Mouse (Mus musculus): ENCODE measurements around the gene Enkd1. TPM values are rescaled to one million over a fixed set of nuclear protein-coding genes. Genes with fewer than 3 reads are reported as not detected.

Enkd1 gene
- total RNA-seq (2021): 10 to 100 TPM in 1 of 2 experiments, 1 to 10 TPM in 1; 10.0 to 12.3 TPM
- long read RNA-seq, experiment 1, partial matches to known transcripts: 2 of 9 reads
- long read RNA-seq, experiment 1, other reads (novel, unspliced or antisense): 7 of 9 reads
- long read RNA-seq, experiment 2, partial matches to known transcripts: 1 of 12 reads
- long read RNA-seq, experiment 2, other reads (novel, unspliced or antisense): 10 of 12 reads

- DNase-seq (ENCODE audit: low spot score in 2 of 2): peak; percentile 91 to 96
- intact Hi-C loops (cut with DNase I): no loop called here
Measured at GRCm38 (mm10) chr8:105707498-105708403, at the start of gene Enkd1, which contains the start of gene 4933405L10Rik. Gene Enkd1 (minus strand): TSS chr8:105708210. Gene 4933405L10Rik (plus strand): TSS chr8:105707655.

DNA sequence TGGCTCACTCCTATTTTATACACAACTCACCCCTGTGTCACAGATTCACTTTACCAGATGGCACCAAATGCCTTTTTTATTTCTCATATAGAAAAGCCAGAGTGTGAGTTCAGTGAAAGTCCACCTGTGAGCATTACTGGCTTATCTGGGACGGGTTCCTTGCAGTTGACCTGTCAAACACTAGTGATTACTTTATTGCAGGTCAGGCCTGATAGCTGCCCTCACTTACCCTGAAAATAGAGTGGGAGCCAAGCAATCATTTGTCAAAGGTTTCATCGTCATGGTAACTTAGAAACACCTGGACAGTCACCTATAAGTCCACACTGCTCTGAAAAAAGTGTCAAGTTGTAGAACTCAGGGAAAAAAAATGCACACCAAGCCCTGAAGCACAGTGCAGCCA is 46.7 kb upstream of the Enkd1 start:
- DNase-seq (ENCODE audit: low spot score in 2 of 2): no peak
- intact Hi-C loops (cut with DNase I): no loop called here

GRCm38 (mm10) chr8:105753916-105754315 is 45.9 kb upstream of the Enkd1 start:
- intact Hi-C loops (cut with DNase I): no loop called here
- no peak for DNase-seq (ENCODE audit: low spot score in 2 of 2)

GRCm38 (mm10) chr8:105750606-105751005 is 42.6 kb upstream of the Enkd1 start:
- intact Hi-C loops (cut with DNase I): no loop called here
- DNase-seq (ENCODE audit: low spot score in 2 of 2): peak; percentile 54 to 55

DNA sequence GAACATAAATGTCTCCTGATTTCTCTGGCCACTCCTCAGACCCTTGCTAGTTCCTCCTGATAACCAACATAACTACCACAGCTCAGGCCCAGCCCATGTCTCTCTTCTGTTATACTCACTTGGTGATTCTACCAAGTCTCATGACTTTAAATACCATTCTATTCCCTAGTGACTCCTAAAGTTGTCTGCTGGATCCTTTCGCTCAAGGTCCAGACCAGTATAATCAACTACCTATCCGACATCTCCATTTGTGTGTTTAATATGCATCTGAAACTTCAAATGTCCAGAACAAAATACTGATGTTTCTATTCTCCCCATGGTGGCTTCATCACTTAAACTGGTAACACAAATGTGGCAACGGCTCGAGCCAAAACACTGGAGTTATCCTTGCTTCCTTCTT is 35.3 kb upstream of the Enkd1 start:
- intact Hi-C loops (cut with DNase I): no loop called here
- no peak for DNase-seq (ENCODE audit: low spot score in 2 of 2)

DNA sequence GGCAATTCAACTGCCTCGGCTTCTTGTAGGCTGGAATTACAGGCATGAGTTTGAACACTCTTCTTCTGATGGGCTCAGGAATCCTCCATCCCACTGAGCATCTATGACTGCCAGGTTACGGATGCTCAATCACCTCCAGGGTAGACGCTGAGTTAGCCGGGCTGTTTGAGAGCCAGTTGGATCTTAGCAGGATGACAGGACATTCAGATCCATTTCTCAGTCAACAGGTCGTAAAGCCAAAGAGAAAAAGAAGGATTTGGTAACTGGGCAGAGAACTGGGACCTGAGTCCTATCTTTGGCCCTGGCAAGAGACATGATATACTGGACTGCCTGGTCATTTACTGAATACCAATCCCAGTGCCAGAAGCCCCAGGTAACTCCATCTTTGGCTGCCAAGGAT is 31.2 kb upstream of the Enkd1 start:
- intact Hi-C loops (cut with DNase I): no loop called here
- no peak for DNase-seq (ENCODE audit: low spot score in 2 of 2)

GRCm38 (mm10) chr8:105732186-105732585 is 24.2 kb upstream of the Enkd1 start:
- intact Hi-C loops (cut with DNase I): no loop called here
- no peak for DNase-seq (ENCODE audit: low spot score in 2 of 2)

DNA sequence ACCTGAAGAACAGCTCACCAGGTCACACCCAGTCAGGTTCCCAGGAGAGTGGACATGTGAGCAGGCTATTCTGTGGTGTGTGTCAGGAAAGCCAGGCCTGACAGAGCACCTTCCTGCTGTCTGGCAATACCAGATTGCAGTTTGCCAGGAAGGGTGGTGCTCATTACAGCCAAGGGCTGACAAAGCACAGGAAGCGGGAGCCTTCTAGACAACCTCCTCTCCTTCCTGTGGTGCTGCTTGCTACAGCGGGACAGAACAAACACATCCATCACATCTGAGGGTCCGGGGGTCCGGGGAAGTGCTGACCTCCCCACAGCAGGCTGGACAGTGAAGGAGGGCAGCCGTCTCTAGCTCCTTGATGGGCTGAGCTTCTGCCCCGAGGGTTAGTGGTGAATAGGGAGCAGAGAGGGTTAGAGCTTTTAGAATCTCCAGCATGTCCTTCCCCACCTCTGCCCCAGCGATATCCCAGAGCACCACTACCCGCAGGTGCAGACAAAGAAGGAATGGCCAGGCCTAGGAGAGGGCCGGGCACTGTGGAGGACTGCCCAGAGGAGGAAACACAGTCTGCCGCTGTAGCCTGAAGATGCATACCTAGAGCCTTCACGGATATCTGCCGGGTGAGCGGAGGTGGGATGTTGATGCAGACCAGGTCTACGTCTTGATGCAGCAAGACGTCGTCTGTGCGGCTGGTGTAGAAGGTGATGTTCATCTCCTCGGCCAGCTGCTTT is 19.6 kb upstream of the Enkd1 start:
- intact Hi-C loops (cut with DNase I): no loop called here
- no peak for DNase-seq (ENCODE audit: low spot score in 2 of 2)

GRCm38 (mm10) chr8:105725726-105726125 is 17.7 kb upstream of the Enkd1 start:
- DNase-seq (ENCODE audit: low spot score in 2 of 2): no peak
- intact Hi-C loops (cut with DNase I): no loop called here

GRCm38 (mm10) chr8:105722861-105723260 is 14.9 kb upstream of the Enkd1 start:
- DNase-seq (ENCODE audit: low spot score in 2 of 2): no peak
- intact Hi-C loops (cut with DNase I): no loop called here

DNA sequence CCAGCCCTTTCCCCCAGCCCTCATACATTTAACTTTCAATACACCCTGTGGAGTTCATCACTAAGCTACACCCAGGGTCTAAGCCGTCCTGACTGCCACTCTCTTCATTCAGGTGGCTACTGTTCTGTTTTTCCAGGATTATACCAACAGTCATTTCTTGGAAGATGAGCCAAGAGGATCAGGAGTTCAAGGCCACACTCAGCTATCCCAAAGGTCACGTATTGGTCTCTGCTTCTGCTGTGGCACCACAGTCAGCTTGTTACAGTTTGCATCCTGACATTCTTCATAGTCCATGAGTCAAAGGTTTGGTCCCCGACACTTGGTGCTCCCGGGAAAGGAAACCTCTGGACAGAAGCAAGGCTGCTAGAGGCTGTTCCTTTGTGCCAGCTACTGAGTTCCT is 11.6 kb upstream of the Enkd1 start:
- intact Hi-C loops (cut with DNase I): no loop called here

GRCm38 (mm10) chr8:105716302-105716945 is 8.4 kb upstream of the Enkd1 start:
- intact Hi-C loops (cut with DNase I): no loop called here
- no peak for DNase-seq (ENCODE audit: low spot score in 2 of 2)

More for the DNA sequence above, 11.6 kb upstream of the Enkd1 start:
- no peak for DNase-seq (ENCODE audit: low spot score in 2 of 2)

DNA sequence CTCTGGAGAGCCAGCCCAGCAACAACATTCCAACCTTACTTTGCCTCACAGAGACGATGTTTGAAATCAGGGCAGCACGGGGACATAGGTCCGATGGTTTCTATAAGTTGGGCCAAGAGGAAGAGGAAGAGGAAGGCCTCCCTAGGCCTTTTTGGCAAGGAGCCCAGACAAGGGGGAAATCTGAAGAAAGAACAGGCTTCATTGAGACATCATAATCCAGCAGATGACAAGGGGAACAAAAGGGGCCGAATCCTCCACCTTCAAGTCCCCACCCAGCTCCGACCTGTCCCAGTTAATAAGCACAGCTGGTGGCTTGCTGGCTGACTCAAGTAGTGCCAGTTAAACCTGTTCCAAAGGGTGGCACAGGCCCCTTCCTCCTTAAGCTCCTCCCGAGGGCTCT is 7.0 kb upstream of the Enkd1 start:
- DNase-seq (ENCODE audit: low spot score in 2 of 2): no peak
- intact Hi-C loops (cut with DNase I): no loop called here

GRCm38 (mm10) chr8:105714139-105714538 is 6.1 kb upstream of the Enkd1 start:
- DNase-seq (ENCODE audit: low spot score in 2 of 2): peak; percentile 83 to 88
- intact Hi-C loops (cut with DNase I): loop anchor here (5.0 kb wide), 3 partner anchors 113 to 308 kb away; partner anchors contain the start of genes Ctrl, Ranbp10 and Tsnaxip1

GRCm38 (mm10) chr8:105712286-105712685 is 4.3 kb upstream of the Enkd1 start:
- intact Hi-C loops (cut with DNase I): loop anchor here (5.0 kb wide), 3 partner anchors 115 to 310 kb away; partner anchors contain the start of genes Ctrl, Ranbp10 and Tsnaxip1
- no peak for DNase-seq (ENCODE audit: low spot score in 2 of 2)

GRCm38 (mm10) chr8:105709317-105709716 is 1.3 kb upstream of the Enkd1 start:
- DNase-seq (ENCODE audit: low spot score in 2 of 2): no peak
- intact Hi-C loops (cut with DNase I): no loop called here

- intact Hi-C loops (cut with DNase I): no loop called here
- no peak for DNase-seq (ENCODE audit: low spot score in 2 of 2)
Measured at GRCm38 (mm10) chr8:105708675-105709074, 665 bp upstream of the Enkd1 start.

DNA sequence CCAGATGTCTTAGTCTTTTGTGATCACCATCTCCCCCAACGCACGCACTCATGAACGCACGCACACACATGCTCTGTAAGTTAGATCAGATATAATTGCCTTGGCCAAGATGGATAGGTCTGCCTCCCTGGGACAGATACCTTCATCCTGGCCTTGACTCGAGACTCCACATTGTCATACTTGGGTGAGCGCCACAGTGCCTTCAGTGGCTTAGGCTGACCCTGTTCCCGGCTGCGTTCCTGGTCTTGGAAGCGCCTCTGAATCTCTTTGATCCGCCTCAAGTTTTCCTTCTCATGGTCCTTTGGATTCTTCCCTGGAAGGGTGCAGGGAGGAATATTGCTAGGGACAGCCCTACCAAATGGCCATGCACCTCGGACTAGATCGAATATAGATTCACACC is 1.6 kb downstream of the Enkd1 start:
- intact Hi-C loops (cut with DNase I): no loop called here
- DNase-seq (ENCODE audit: low spot score in 2 of 2): no peak

- no peak for DNase-seq (ENCODE audit: low spot score in 2 of 2)
- intact Hi-C loops (cut with DNase I): no loop called here
Measured at GRCm38 (mm10) chr8:105704955-105705354, 3.1 kb downstream of the Enkd1 start.
